Mouse (Mus musculus) forebrain, embryonic 14.5 days (tissue): ENCODE data around the gene Cpm. TPM values are rescaled to one million over a fixed set of nuclear protein-coding genes. Genes with fewer than 3 reads are reported as not detected.
A peak's percentile ranks its signal among the peaks of the same experiment; 100 is the strongest.

Experiments
- ATAC-seq: fragments of 200-750 bp; cut with Nextera tagmentation; 2 replicates; pipeline ENCODE4 v1.8.0; 2017; ENCODE audit warnings: mild to moderate bottlenecking, moderate library complexity
- DNase-seq: peaks from one replicate; pipeline ENCODE4 v3.0.0-alpha.2; 2015; ENCODE audit warnings: low spot score
- H3K27ac ChIP-seq: fragments of 300-500 bp; sonication (generic); 2 replicates; pipeline ENCODE4 v1.5.1; 2014; ENCODE audit warnings: low read depth, mild to moderate bottlenecking, control low read depth, low read length, moderate library complexity
- H3K27me3 ChIP-seq: fragments of 300-500 bp; sonication (generic); replicated peaks from 2 replicates; pipeline ENCODE4 v1.6.1; 2014; ENCODE audit warnings: low read length, control low read depth, mixed read lengths; ENCODE audit not compliant: control insufficient read depth, insufficient read depth
- H3K36me3 ChIP-seq: fragments of 300-500 bp; sonication (generic); 2 replicates; pipeline ENCODE4 v1.6.1; 2014; ENCODE audit warnings: low read length, control low read depth; ENCODE audit not compliant: control insufficient read depth, insufficient read depth
- H3K4me1 ChIP-seq: fragments of 300-500 bp; sonication (generic); 2 replicates; pipeline ENCODE4 v1.6.1; 2014; ENCODE audit warnings: antibody characterized with exemption, low read length, control low read depth; ENCODE audit not compliant: control insufficient read depth, insufficient read depth
- H3K4me2 ChIP-seq: fragments of 300-500 bp; sonication (generic); 2 replicates; pipeline ENCODE4 v1.6.1; 2014; ENCODE audit warnings: mild to moderate bottlenecking, control low read depth, low read length
- H3K4me3 ChIP-seq: fragments of 300-500 bp; sonication (generic); 2 replicates; pipeline ENCODE4 v1.5.1; 2014; ENCODE audit warnings: low read depth, low read length, control low read depth
- H3K9ac ChIP-seq: fragments of 300-500 bp; sonication (generic); 2 replicates; pipeline ENCODE4 v1.6.1; 2014; ENCODE audit warnings: mild to moderate bottlenecking, low read length, control low read depth, moderate library complexity
- H3K9me3 ChIP-seq: fragments of 300-500 bp; sonication (generic); replicated peaks from 2 replicates; pipeline ENCODE4 v1.6.1; 2016; ENCODE audit warnings: low read length, control low read depth, mixed read lengths; ENCODE audit not compliant: control insufficient read depth
- WGBS: fragments of 180-500 bp; shearing (Covaris S2); extraction: QIAGEN DNeasy Blood & Tissue Kit; methylation state at CpG from one replicate; pipeline ENCODE4 v1.1.7; 2014; 5-methylcytosine and 5-hydroxymethylcytosine counted together
- polyA plus RNA-seq: library from polyadenylated mRNA; unstranded; fragments of >200 nt; fragmentation: Nextera tagmentation; extraction: Ambion mirVana; gene quantifications from 2 replicates; pipeline ENCODE4 v1.2.1, GENCODE M21; 2014

The Cpm gene
- polyA plus RNA-seq, 1 experiment from 2014 or later, result 6.1 TPM

DNA sequence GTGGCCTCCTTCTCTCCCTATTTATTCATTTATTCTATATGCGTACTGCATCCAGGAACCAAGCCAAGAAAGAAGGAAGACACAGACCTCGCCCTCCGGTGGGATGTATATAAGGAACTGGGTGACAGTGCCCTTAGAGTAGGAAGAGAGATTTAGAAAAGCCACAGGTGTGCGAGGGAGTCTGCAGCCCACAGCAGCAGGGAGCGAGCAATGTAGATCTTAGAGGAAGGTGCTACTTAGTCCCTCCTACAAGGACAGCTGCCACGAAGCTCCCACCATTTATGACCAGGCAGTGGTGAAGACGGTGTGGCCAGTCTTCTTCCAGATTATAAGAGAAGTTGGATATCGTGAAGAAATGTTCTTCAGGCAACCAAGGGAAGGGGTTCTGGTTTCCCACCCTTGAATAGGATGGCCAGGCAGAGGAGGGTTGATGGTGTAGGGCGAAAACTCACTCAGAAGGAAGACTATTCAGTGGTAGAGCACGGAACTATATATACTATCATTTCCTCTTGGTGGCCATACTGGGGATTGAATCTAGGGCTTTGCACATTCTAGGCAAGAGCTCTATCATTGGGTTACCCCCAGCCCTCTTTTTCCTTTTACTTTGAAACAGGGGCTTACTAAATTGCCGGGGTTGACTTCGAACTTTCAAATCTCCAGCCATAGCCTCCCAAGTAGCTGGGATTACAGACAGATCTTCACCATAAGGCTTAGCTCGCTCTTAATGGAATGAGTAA is 42.8 kb downstream of the Cpm start:
- Histone ChIP-seq H3K9me3 (no peaks in the 10 kb centered on the region), H3K4me3 (no peak overlapping the region), H3K36me3 (no peaks in the 10 kb centered on the region), H3K27ac (no peak overlapping the region), H3K4me2 (no peak overlapping the region), H3K27me3 (no peaks in the 10 kb centered on the region), H3K4me1 (peaks cover 3% of the 10 kb centered on the region; the same call in 1 of the 2 replicates), H3K9ac (no peak overlapping the region)
- DNase-seq (no peak), ATAC-seq (no peak)
- WGBS, result 85% methylated on average over 13 of the region's 13 CpGs

DNA sequence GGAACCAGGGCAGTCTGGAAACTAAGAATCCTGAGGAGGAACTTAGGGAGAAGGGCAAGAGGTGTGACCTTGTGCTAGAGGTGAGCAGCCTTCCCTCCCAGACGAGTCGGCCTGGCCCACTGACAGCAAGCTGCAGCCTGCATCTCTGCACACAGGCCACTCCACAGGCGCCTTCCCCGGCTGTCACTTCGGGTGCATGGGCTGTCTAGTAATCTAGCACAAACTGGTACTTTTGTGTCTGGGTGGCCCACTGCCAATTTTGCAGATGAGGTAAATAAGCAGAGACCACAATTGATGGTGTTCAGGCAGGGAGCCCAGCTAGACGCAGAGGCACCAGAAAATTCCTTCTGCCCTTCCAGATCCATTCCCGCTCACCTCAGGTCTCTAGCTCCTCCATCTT is 43.4 kb downstream of the Cpm start:
- no peak overlapping the region for H3K4me2 ChIP-seq
- H3K9ac ChIP-seq, result no peak overlapping the region
- no peaks in the 10 kb centered on the region for H3K27me3 ChIP-seq
- DNase-seq, result peak; percentile 88
- WGBS, result 32% methylated on average over 7 of the region's 7 CpGs
- H3K36me3 ChIP-seq, result no peaks in the 10 kb centered on the region
- H3K9me3 ChIP-seq, result no peaks in the 10 kb centered on the region
- H3K4me3 ChIP-seq, result no peak overlapping the region
- H3K4me1 ChIP-seq, result peaks cover 3% of the 10 kb centered on the region; the same call in 1 of the 2 replicates
- peak; percentile 49 for ATAC-seq
- H3K27ac ChIP-seq, result no peak overlapping the region

DNA sequence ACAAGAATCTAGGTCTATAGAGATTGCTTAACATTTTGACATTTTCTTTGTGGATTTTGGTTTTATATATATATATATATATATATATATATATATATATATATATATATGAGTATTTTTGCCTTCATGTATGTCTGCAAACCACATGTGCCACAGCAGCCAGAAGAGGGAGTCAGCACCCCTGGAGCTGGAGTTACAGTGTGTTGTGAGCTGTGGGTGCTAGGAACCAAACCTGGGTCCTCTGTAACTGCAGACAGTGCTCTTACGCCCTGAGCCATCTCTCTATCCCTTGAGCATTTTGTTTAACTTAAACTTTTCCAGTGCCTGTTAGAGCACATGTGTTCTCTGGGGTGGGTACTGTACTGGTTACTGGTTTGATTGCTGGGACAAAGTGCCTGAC is 44.6 kb downstream of the Cpm start:
- Histone ChIP-seq H3K9me3 (no peaks in the 10 kb centered on the region), H3K36me3 (no peaks in the 10 kb centered on the region), H3K4me2 (no peak overlapping the region), H3K4me1 (peaks cover 3% of the 10 kb centered on the region; the same call in 1 of the 2 replicates), H3K9ac (no peak overlapping the region), H3K4me3 (no peak overlapping the region), H3K27me3 (no peaks in the 10 kb centered on the region), H3K27ac (no peak overlapping the region)
- no peak for ATAC-seq
- WGBS, result 96% methylated on average over 1 of the region's 1 CpGs
- no peak for DNase-seq

DNA sequence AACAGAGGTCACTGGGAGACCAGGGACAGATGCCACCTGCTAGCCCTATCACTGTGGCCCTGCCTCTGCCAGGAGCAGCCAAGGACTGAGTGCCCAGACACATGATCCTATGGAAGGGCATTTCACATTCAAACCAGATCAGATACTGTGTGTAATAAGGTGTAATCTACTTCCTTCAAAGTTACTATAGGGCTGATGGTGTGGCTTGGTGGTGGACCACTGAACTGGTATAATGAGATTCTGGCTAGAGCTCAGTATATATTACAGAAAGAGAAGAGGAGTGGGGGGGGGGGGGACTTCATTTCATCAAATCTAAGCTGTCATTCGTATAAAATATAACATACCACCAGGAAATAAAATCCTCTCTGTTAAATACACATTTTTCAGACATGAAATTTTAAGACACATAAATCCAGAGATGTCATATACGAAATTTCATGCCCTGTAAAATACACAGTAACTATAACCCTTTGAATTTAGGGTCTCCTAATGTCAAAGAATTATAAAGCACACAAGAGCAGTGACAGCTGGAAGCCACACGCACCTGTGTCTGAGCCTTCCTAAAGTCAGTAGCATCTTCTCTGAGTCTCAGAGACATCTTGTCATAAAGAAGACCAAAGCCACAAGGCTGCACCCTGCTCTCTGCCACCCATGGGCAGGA is 45.2 kb downstream of the Cpm start:
- Histone ChIP-seq H3K4me3 (no peak overlapping the region), H3K9ac (no peak overlapping the region), H3K27me3 (no peaks in the 10 kb centered on the region), H3K4me1 (peaks cover 3% of the 10 kb centered on the region; the same call in 1 of the 2 replicates), H3K9me3 (no peaks in the 10 kb centered on the region), H3K36me3 (no peaks in the 10 kb centered on the region), H3K27ac (no peak overlapping the region), H3K4me2 (no peak overlapping the region)
- ATAC-seq (no peak), DNase-seq (no peak)
- WGBS, result 81% methylated on average over 3 of the region's 3 CpGs

DNA sequence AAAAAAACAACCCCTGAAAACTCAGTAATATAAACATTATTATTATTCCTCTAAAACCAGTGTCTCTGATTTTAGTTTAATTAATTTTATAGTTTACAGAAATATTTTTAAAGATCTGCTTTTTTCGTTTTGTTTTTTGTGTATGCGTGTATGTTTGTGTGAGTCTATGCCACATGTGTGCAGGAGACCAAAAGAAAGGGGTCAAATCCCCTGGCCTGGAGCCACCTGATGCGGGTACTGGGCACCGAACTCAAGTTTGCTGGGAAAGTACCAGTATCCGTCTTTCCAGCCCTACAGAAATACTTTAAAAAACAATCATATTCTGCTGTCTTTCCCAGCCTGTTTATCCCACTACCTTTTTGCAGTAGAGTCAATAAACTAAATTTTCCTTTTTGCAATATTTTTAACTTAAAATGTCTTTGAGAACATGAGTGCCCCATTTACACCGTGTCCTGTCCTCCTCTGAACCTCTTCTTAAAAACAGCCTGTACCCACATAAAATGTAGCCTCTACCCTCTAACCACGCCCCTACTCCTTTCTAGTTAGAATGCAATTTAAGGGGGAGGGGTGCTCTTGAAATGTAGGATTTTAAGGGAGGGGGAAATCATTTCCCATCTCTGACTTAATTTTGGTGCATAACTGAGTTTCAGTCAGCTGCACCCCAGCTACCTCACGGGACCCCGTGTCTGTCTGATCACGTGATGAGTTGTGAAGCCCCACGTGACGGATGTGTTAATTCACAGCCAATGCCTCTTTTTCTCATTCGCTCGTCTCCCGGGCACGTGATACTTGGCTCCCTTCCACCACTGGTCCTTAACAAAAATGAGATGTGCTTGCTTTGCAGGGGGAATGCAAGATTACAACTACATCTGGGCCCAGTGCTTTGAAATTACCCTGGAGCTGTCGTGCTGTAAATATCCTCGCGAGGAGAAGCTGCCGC is 46.1 kb downstream of the Cpm start:
- DNase-seq (peak; percentile 97), ATAC-seq (peak; percentile 82)
- 37% methylated on average over 20 of the region's 20 CpGs for WGBS
- Histone ChIP-seq H3K4me2 (peak overlapping the region; percentile 60), H3K36me3 (no peaks in the 10 kb centered on the region), H3K4me3 (peak overlapping the region; percentile 30), H3K4me1 (peaks cover 3% of the 10 kb centered on the region; the same call in 1 of the 2 replicates), H3K9me3 (no peaks in the 10 kb centered on the region), H3K27me3 (no peaks in the 10 kb centered on the region), H3K9ac (peak overlapping the region; percentile 44), H3K27ac (peak overlapping the region; percentile 22; the same call in 1 of the 2 replicates)

DNA sequence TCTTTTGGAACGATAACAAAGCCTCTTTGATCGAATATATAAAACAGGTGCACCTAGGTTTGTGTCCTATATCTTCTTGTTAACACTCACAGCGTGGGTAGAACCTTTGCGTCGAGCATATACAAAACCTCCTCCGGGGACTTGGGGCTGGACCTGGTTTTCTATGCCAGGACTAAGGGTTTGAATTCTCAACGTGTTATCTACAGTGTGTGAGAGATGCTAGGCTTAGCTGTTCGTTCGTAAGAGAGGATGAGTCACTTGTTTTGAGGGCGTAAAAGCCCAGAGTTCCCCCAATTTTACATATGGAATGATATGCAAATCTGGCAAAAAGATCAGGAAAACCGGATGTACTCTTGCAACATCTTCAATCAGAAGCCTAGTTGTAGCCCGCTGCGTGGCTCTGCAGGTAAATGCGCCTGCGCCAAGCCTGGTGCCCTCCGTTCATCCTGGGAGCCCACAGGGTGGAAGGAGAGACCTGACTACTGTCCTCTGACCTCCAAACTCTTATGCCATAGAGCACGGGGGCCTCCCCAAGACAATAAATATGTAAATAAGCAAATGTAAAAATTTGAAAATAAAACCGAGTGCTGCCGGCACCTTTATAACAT is 46.8 kb downstream of the Cpm start:
- Histone ChIP-seq H3K4me2 (peak overlapping the region; percentile 60), H3K27me3 (no peaks in the 10 kb centered on the region), H3K9me3 (no peaks in the 10 kb centered on the region), H3K27ac (peak overlapping the region; percentile 22; the same call in 1 of the 2 replicates), H3K4me3 (peak overlapping the region; percentile 30), H3K9ac (peak overlapping the region; percentile 44), H3K4me1 (peaks cover 3% of the 10 kb centered on the region; the same call in 1 of the 2 replicates), H3K36me3 (no peaks in the 10 kb centered on the region)
- 43% methylated on average over 19 of the region's 19 CpGs for WGBS
- ATAC-seq, result peak; percentile 66
- peak; percentile 67 for DNase-seq

DNA sequence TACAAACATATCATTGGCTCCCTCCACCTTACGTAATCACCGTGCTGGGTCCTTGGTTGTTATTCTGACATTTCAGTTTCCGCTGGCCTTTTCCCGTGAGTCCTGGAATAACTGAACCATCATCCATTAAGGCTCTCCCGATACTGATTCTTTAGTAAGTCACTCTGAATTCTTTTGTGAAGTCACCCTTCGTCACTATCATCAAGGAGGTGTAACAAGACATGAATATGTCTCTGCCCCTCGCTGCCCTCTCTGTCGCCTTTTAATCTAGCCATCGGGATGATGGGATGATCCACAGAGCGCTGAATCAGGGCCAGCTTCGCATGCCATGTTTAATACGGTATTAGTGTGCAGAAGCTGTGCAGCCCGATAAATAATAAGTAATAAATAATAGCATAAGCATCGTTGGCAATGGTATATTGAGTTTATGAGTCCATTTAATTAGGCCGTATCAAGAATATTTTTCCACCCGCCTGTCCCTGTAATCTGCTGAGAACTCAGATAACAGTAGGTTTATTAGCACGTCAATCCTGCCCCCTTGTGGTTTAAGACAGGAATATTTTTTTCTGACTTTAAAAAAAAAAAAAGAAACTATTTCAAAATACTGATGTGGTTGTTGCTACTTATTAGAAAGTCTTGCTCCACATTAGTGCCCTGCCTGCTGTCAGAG is 47.5 kb downstream of the Cpm start:
- H3K9me3 ChIP-seq, result no peaks in the 10 kb centered on the region
- no peaks in the 10 kb centered on the region for H3K36me3 ChIP-seq
- H3K4me3 ChIP-seq, result peak overlapping the region; percentile 30
- H3K27me3 ChIP-seq, result no peaks in the 10 kb centered on the region
- peak; percentile 38 for ATAC-seq
- 29% methylated on average over 17 of the region's 17 CpGs for WGBS
- peak overlapping the region; percentile 44; the same call in 1 of the 2 replicates for H3K9ac ChIP-seq
- H3K4me2 ChIP-seq, result peak overlapping the region; percentile 60
- DNase-seq, result peak; percentile 89
- H3K4me1 ChIP-seq, result peaks cover 3% of the 10 kb centered on the region; the same call in 1 of the 2 replicates
- peak overlapping the region; percentile 22; the same call in 1 of the 2 replicates for H3K27ac ChIP-seq
